Comparison of ENCODE assay signal across 8 mouse cellular contexts in genomic region chr12:103306720-103307119, GRCm38 (mm10). TPM values are rescaled to one million over a fixed set of nuclear protein-coding genes. Genes with fewer than 3 reads are reported as not detected.
A peak's percentile ranks its signal among the peaks of the same experiment; 100 is the strongest.
DNase-seq lines count a peak whose midpoint lies in the region; ATAC-seq and TF ChIP-seq lines count a peak whose summit lies in the region.

No protein-coding gene starts in this region.

- 0 out of 2 replicates have a peak, but pooled peaks cover 11% of the 10 kb centered on the region for H3K9me3 ChIP-seq in heart, embryonic 12.5 days (replicated peaks)
- H3K9me3 ChIP-seq in limb, embryonic 10.5 days (replicated peaks): no peaks in the 10 kb centered on the region

- no peaks in the 10 kb centered on the region for H3K27me3 ChIP-seq in heart, embryonic 12.5 days (replicated peaks)
- H3K27me3 ChIP-seq in limb, embryonic 10.5 days (ENCODE audit: low read depth, poor library complexity, severe bottlenecking): 0 out of 2 replicates have a peak, but pooled peaks cover 6% of the 10 kb centered on the region

- no peak overlapping the region for H3K27ac ChIP-seq in heart, embryonic 12.5 days (ENCODE audit: poor library complexity, severe bottlenecking)
- H3K27ac ChIP-seq in limb, embryonic 10.5 days: no peak overlapping the region

- DNase-seq in heart, postnatal 4 days: peak; percentile 68
- peak; percentile 71 for DNase-seq in right cerebral cortex, postnatal 14 days
- no peak for DNase-seq in right cerebral cortex, postnatal 36 days (ENCODE audit: low spot score in 2 of 2)
- DNase-seq in brain, embryonic 14.5 days (ENCODE audit: low read depth): peak; percentile 63
- peak; percentile 76 for DNase-seq in limb, embryonic 10.5 days (ENCODE audit: low spot score)
- peak; percentile 77 for DNase-seq in right cerebral cortex, postnatal 4 days
- DNase-seq in urinary bladder, postnatal 10 days (ENCODE audit: low spot score): no peak

- H3K36me3 ChIP-seq in heart, embryonic 12.5 days: no peaks in the 10 kb centered on the region
- no peaks in the 10 kb centered on the region for H3K36me3 ChIP-seq in limb, embryonic 10.5 days

- peak; percentile 80 for TF ChIP-seq CTCF in brain, embryonic 14.5 days (IDR thresholded peaks at IDR 0.05; ENCODE audit: borderline replicate concordance, extremely low read depth, insufficient read depth, insufficient read length)

- TF ChIP-seq POLR2A in brain, embryonic 14.5 days (IDR thresholded peaks at IDR 0.05; ENCODE audit: borderline replicate concordance, extremely low read depth, insufficient read depth, insufficient read length, poor library complexity, severe bottlenecking): no peak

- ATAC-seq in heart, embryonic 12.5 days (ENCODE audit: insufficient number of reproducible peaks, low FRiP score): no peak

- 23% methylated on average over 3 of the region's 3 CpGs for WGBS in heart, embryonic 12.5 days
- 25% methylated on average over 3 of the region's 3 CpGs for WGBS in limb, embryonic 10.5 days

- H3K4me3 ChIP-seq in heart, embryonic 12.5 days: no peak overlapping the region
- no peak overlapping the region for H3K4me3 ChIP-seq in limb, embryonic 10.5 days

- H3K9ac ChIP-seq in heart, embryonic 12.5 days: no peak overlapping the region

- H3K4me2 ChIP-seq in heart, embryonic 12.5 days: no peak overlapping the region

- H3K4me1 ChIP-seq in heart, embryonic 12.5 days (replicated peaks): 0 out of 2 replicates have a peak, but pooled peaks cover 7% of the 10 kb centered on the region
- no peaks in the 10 kb centered on the region for H3K4me1 ChIP-seq in limb, embryonic 10.5 days

RNA-seq across cellular contexts. Expression of gene Fam181a, which starts 4.1 kb away (rescaled TPM):
- not detected for total RNA-seq in heart, postnatal 4 days (2021)
- 0.20 TPM in 1 of 2 replicates, not detected in the other for polyA plus RNA-seq in heart, embryonic 12.5 days (2016; fragmentation: Nextera tagmentation; extraction: Ambion mirVana)
- polyA plus RNA-seq in brain, embryonic 14.5 days (2012; rRNA removed): 12.3 and 16.0 TPM in 2 replicates
- not detected in 2 replicates for polyA plus RNA-seq in limb, embryonic 10.5 days (2016; fragmentation: Nextera tagmentation; extraction: Ambion mirVana)

RNA-seq across cellular contexts. Expression of gene Asb2, which starts 49.1 kb away (rescaled TPM):
- 100 to 1,000 TPM; 330 to 353 TPM for total RNA-seq in heart, postnatal 4 days (2021)
- 218 TPM in 2 replicates for polyA plus RNA-seq in heart, embryonic 12.5 days (2016; fragmentation: Nextera tagmentation; extraction: Ambion mirVana)
- polyA plus RNA-seq in brain, embryonic 14.5 days (2012; rRNA removed): 1.2 and 1.3 TPM in 2 replicates
- 0.29 and 0.61 TPM in 2 replicates for polyA plus RNA-seq in limb, embryonic 10.5 days (2016; fragmentation: Nextera tagmentation; extraction: Ambion mirVana)

Comparison
In these comparisons a context has a peak if more than half of its experiments do, and no peak if none do; other contexts are left out.
1. DNase-seq: peak in heart, postnatal 4 days (single experiment), right cerebral cortex, postnatal 14 days (single experiment), brain, embryonic 14.5 days (single experiment), limb, embryonic 10.5 days (single experiment) and right cerebral cortex, postnatal 4 days (single experiment); none in right cerebral cortex, postnatal 36 days (0 of 2) and urinary bladder, postnatal 10 days (single experiment).
2. RNA of gene Fam181a, which starts 4.1 kb away (polyA plus RNA-seq): 12.3 to 16.0 TPM in brain, embryonic 14.5 days; 0.20 TPM in heart, embryonic 12.5 days and not detected in limb, embryonic 10.5 days; every median in the first group is over 10 times any median in the second.
3. RNA of gene Asb2, which starts 49.1 kb away (polyA plus RNA-seq): 218 TPM in heart, embryonic 12.5 days; 1.2 to 1.3 TPM in brain, embryonic 14.5 days and 0.29 to 0.61 TPM in limb, embryonic 10.5 days; every median in the first group is over 10 times any median in the second.